Mouse (Mus musculus): ENCODE measurements at regions not wholly inside any gene's neighbourhood (a gene's known extent, or its start where the extent isn't known, plus 50 kb on each side); places are given as distances from the start of the nearest gene placed in this dataset.

DNA sequence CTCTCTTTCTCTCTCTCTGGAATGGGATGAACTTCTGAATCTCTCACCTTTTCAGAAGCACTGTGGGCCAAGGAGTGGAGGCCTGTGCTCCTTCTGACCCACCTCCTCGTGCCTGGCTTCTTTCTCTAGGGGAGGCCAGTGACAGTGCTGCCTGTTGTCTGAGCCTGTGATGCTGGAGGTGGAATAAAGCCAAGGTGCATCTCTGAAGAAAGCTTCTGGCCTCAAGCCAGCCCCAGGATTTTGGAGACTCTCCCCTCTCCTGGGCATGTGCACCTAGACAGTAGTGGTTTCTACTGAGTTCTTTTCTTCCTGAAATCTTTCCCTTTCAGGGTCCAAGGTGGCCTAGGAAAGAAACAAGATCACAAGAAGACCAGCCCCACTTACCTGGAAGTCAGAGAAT is 63.3 kb upstream of the Polg start:
- Histone ChIP-seq H3K4me1 (replicated peaks; ENCODE audit: control insufficient read depth, insufficient read depth, low read length) (no peaks in the 10 kb centered on the region), H3K4me3 (ENCODE audit: control insufficient read depth, insufficient read depth, low read length) (no peak overlapping the region), H3K27me3 (ENCODE audit: control insufficient read depth, insufficient read depth, low read length) (no peaks in the 10 kb centered on the region; the same call in 1 of the 2 replicates), H3K36me3 (ENCODE audit: control insufficient read depth, insufficient read depth, low read length) (no peaks in the 10 kb centered on the region), H3K27ac (ENCODE audit: control insufficient read depth, insufficient read depth, low read length) (no peak overlapping the region)
- DNase-seq: no peak
- no peak for TF ChIP-seq CTCF (IDR thresholded peaks at IDR 0.05; ENCODE audit: borderline replicate concordance, control insufficient read depth, extremely low read depth, insufficient read depth, low read length, poor library complexity)
- TF ChIP-seq POLR2A (IDR thresholded peaks at IDR 0.05; ENCODE audit: control insufficient read depth, extremely low read depth, insufficient read depth, low read length, poor library complexity): no peak
- WGBS: 27% methylated on average over 1 of the region's 1 CpGs

DNA sequence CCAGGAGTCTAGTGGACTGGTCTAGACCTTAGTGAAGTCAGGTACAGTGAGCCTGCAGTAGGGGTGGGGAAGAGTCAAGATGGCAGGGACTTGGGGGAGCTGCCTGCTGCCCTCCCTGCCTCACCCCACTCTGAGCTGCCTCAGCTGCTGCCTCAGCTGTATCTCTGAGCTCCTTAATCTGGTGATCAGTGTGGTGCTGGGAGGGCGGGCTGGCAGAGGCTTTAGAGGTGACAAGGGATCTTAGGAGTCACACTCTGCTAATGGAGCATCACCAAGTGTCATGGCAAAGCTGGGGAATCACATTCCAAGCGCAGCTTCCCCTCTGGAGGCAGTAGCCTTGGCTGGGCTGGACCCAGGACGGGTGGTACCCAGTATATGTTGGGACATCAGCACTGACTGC is 61.8 kb upstream of the Polg start:
- H3K27ac ChIP-seq (ENCODE audit: control insufficient read depth, insufficient read depth, low read length): no peak overlapping the region
- H3K4me1 ChIP-seq (replicated peaks; ENCODE audit: control insufficient read depth, insufficient read depth, low read length): no peaks in the 10 kb centered on the region
- no peaks in the 10 kb centered on the region; the same call in 1 of the 2 replicates for H3K27me3 ChIP-seq (ENCODE audit: control insufficient read depth, insufficient read depth, low read length)
- no peak for DNase-seq
- H3K36me3 ChIP-seq (ENCODE audit: control insufficient read depth, insufficient read depth, low read length): no peaks in the 10 kb centered on the region
- WGBS: 43% methylated on average over 3 of the region's 3 CpGs
- TF ChIP-seq POLR2A (IDR thresholded peaks at IDR 0.05; ENCODE audit: control insufficient read depth, extremely low read depth, insufficient read depth, low read length, poor library complexity): no peak
- TF ChIP-seq CTCF (IDR thresholded peaks at IDR 0.05; ENCODE audit: borderline replicate concordance, control insufficient read depth, extremely low read depth, insufficient read depth, low read length, poor library complexity): no peak
- H3K4me3 ChIP-seq (ENCODE audit: control insufficient read depth, insufficient read depth, low read length): no peak overlapping the region

- TF ChIP-seq POLR2A (IDR thresholded peaks at IDR 0.05; ENCODE audit: control insufficient read depth, extremely low read depth, insufficient read depth, low read length, poor library complexity): no peak
- no peak for TF ChIP-seq CTCF (IDR thresholded peaks at IDR 0.05; ENCODE audit: borderline replicate concordance, control insufficient read depth, extremely low read depth, insufficient read depth, low read length, poor library complexity)
- Histone ChIP-seq H3K27ac (ENCODE audit: control insufficient read depth, insufficient read depth, low read length) (no peak overlapping the region), H3K36me3 (ENCODE audit: control insufficient read depth, insufficient read depth, low read length) (no peaks in the 10 kb centered on the region), H3K4me1 (replicated peaks; ENCODE audit: control insufficient read depth, insufficient read depth, low read length) (no peaks in the 10 kb centered on the region), H3K27me3 (ENCODE audit: control insufficient read depth, insufficient read depth, low read length) (no peaks in the 10 kb centered on the region; the same call in 1 of the 2 replicates), H3K4me3 (ENCODE audit: control insufficient read depth, insufficient read depth, low read length) (no peak overlapping the region)
- no peak for DNase-seq
- WGBS: 68% methylated on average over 14 of the region's 14 CpGs
These were observed 59.8 kb upstream of the Polg start for GRCm38 (mm10) chr7:79525690-79526630.

DNA sequence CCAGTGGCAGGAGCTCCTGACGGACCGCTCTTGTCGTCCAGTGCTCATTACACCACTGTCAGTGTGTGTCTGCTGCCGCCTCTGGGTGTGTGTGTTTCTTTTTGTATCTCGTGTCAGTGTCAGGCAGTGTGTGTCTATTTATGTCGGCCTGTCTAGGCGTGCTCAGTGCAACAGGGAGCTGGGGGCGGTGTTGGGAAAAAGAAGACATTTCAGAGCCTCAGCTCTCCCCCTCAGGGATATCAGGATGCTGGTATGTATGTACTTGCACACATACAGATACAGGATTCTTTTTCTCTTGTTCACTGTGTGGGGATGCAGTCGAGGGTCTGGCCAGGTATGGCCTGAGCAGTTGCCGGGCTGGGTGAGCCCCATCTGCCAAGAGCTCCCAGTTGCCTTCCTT is 58.8 kb upstream of the Polg start:
- Histone ChIP-seq H3K4me3 (ENCODE audit: control insufficient read depth, insufficient read depth, low read length) (no peak overlapping the region), H3K27ac (ENCODE audit: control insufficient read depth, insufficient read depth, low read length) (no peak overlapping the region), H3K27me3 (ENCODE audit: control insufficient read depth, insufficient read depth, low read length) (no peaks in the 10 kb centered on the region; the same call in 1 of the 2 replicates), H3K4me1 (replicated peaks; ENCODE audit: control insufficient read depth, insufficient read depth, low read length) (no peaks in the 10 kb centered on the region), H3K36me3 (ENCODE audit: control insufficient read depth, insufficient read depth, low read length) (no peaks in the 10 kb centered on the region)
- no peak for DNase-seq
- TF ChIP-seq POLR2A (IDR thresholded peaks at IDR 0.05; ENCODE audit: control insufficient read depth, extremely low read depth, insufficient read depth, low read length, poor library complexity) (no peak), CTCF (IDR thresholded peaks at IDR 0.05; ENCODE audit: borderline replicate concordance, control insufficient read depth, extremely low read depth, insufficient read depth, low read length, poor library complexity) (no peak)
- 85% methylated on average over 10 of the region's 10 CpGs for WGBS

DNA sequence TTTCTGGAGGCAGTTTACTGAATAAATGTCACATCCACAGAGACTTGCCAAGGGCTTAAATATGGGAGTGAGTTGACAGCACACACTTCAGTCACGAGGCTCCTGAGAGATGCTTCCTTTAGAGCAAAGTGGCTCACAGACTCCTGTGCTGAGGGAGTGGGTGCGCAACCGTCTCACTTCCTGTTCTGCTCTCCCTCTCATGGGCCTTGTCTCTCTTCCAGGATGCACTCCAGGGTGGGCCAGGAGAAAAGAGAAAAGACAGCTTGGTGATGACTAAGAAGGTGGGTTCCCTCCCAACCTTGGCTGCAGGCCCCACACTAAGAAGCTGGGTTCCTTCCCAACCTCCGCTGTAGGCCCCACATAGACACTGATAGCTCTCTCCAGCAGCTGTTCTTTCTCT is 57.5 kb upstream of the Polg start:
- DNase-seq: no peak
- Histone ChIP-seq H3K4me3 (ENCODE audit: control insufficient read depth, insufficient read depth, low read length) (no peak overlapping the region), H3K4me1 (replicated peaks; ENCODE audit: control insufficient read depth, insufficient read depth, low read length) (no peaks in the 10 kb centered on the region), H3K36me3 (ENCODE audit: control insufficient read depth, insufficient read depth, low read length) (no peaks in the 10 kb centered on the region), H3K27me3 (ENCODE audit: control insufficient read depth, insufficient read depth, low read length) (no peaks in the 10 kb centered on the region; the same call in 1 of the 2 replicates), H3K27ac (ENCODE audit: control insufficient read depth, insufficient read depth, low read length) (no peak overlapping the region)
- WGBS: 56% methylated on average over 4 of the region's 4 CpGs
- no peak for TF ChIP-seq CTCF (IDR thresholded peaks at IDR 0.05; ENCODE audit: borderline replicate concordance, control insufficient read depth, extremely low read depth, insufficient read depth, low read length, poor library complexity)
- TF ChIP-seq POLR2A (IDR thresholded peaks at IDR 0.05; ENCODE audit: control insufficient read depth, extremely low read depth, insufficient read depth, low read length, poor library complexity): no peak

GRCm38 (mm10) chr7:79522046-79522445 is 55.9 kb upstream of the Polg start:
- H3K27ac ChIP-seq (ENCODE audit: control insufficient read depth, insufficient read depth, low read length): no peak overlapping the region
- H3K4me1 ChIP-seq (replicated peaks; ENCODE audit: control insufficient read depth, insufficient read depth, low read length): no peaks in the 10 kb centered on the region
- H3K27me3 ChIP-seq (ENCODE audit: control insufficient read depth, insufficient read depth, low read length): no peaks in the 10 kb centered on the region
- no peaks in the 10 kb centered on the region for H3K36me3 ChIP-seq (ENCODE audit: control insufficient read depth, insufficient read depth, low read length)
- WGBS: 89% methylated on average over 3 of the region's 3 CpGs
- DNase-seq: no peak
- no peak for TF ChIP-seq POLR2A (IDR thresholded peaks at IDR 0.05; ENCODE audit: control insufficient read depth, extremely low read depth, insufficient read depth, low read length, poor library complexity)
- TF ChIP-seq CTCF (IDR thresholded peaks at IDR 0.05; ENCODE audit: borderline replicate concordance, control insufficient read depth, extremely low read depth, insufficient read depth, low read length, poor library complexity): no peak
- no peak overlapping the region for H3K4me3 ChIP-seq (ENCODE audit: control insufficient read depth, insufficient read depth, low read length)

Measured in thymus, adult 2 months (tissue).